8 mouse cellular contexts compared by ENCODE assay signal in the genomic region with DNA sequence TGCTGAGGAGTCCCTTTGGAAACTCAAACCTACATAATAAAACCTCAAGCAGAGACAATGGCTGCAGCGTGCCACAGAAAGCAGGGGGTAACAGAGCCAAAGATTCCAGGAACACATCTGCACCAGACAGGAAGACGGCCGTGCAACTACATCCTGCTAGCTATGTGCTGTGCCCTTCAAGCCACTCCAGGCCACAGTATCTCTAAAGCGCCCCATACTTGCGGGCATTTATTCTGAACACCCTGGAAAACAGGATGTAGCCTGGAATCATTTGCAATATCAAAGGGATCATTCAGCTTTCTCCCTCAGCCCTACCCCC.
A peak's percentile ranks its signal among the peaks of the same experiment; 100 is the strongest.
DNase-seq lines count a peak whose midpoint lies in the region; ATAC-seq lines count a peak whose summit lies in the region.

No protein-coding gene starts in this region.

- H3K4me2 ChIP-seq in liver, embryonic 11.5 days = peak overlapping the region; percentile 26
- H3K4me2 ChIP-seq in embryonic facial prominence, embryonic 15.5 days (replicated peaks) = peak overlapping the region; percentile 46
- peak overlapping the region; percentile 17; the same call in 1 of the 2 replicates for H3K4me2 ChIP-seq in limb, embryonic 11.5 days (ENCODE audit: low read depth, severe bottlenecking)
- peak overlapping the region; percentile 49 for H3K4me2 ChIP-seq in neural tube, embryonic 15.5 days

- ATAC-seq in liver, embryonic 11.5 days (replicated peaks; ENCODE audit: low FRiP score) = no peak
- no peak; the same call in 1 of the 2 replicates for ATAC-seq in embryonic facial prominence, embryonic 15.5 days (ENCODE audit: insufficient number of reproducible peaks, low FRiP score, low TSS enrichment, low read depth)
- 0 out of 2 replicates have a peak, but pooled peaks have one; percentile 60 for ATAC-seq in limb, embryonic 11.5 days (ENCODE audit: insufficient number of reproducible peaks, low FRiP score, low TSS enrichment, low read depth)
- ATAC-seq in neural tube, embryonic 15.5 days (ENCODE audit: low FRiP score) = no peak; the same call in 1 of the 2 replicates
- ATAC-seq in monocyte, adult 5-6 weeks (replicated peaks; ENCODE audit: insufficient number of reproducible peaks, low FRiP score, low TSS enrichment, poor library complexity, severe bottlenecking) = no peak

- DNase-seq in liver, embryonic 11.5 days (ENCODE audit: low spot score) = no peak
- DNase-seq in liver = no peak
- no peak for DNase-seq in limb, embryonic 11.5 days (ENCODE audit: low spot score)
- DNase-seq in cerebellum, adult 9-10 months = no peak
- DNase-seq in frontal cortex, adult 2 months (ENCODE audit: extremely low spot score in 1 of 2, low spot score in 1 of 2) = no peak

- H3K9ac ChIP-seq in liver, embryonic 11.5 days (ENCODE audit: low read depth, low read length) = no peak overlapping the region
- H3K9ac ChIP-seq in embryonic facial prominence, embryonic 15.5 days = no peak overlapping the region
- 0 out of 2 replicates have a peak overlapping the region, but pooled peaks have one; percentile 34 for H3K9ac ChIP-seq in limb, embryonic 11.5 days (ENCODE audit: low read length)
- H3K9ac ChIP-seq in neural tube, embryonic 15.5 days (replicated peaks) = no peak overlapping the region

- 27% methylated on average over 5 of the region's 5 CpGs for WGBS in liver, embryonic 11.5 days
- WGBS in embryonic facial prominence, embryonic 15.5 days = 25% methylated on average over 5 of the region's 5 CpGs
- WGBS in limb, embryonic 11.5 days = 35% methylated on average over 5 of the region's 5 CpGs
- WGBS in neural tube, embryonic 15.5 days = 35% methylated on average over 5 of the region's 5 CpGs

- H3K27ac ChIP-seq in liver, embryonic 11.5 days (ENCODE audit: low read depth, low read length) = no peak overlapping the region
- H3K27ac ChIP-seq in embryonic facial prominence, embryonic 15.5 days (replicated peaks) = 0 out of 2 replicates have a peak overlapping the region, but pooled peaks have one; percentile 49
- H3K27ac ChIP-seq in limb, embryonic 11.5 days (replicated peaks; ENCODE audit: low read depth, low read length) = no peak overlapping the region
- peak overlapping the region; percentile 10; the same call in 1 of the 2 replicates for H3K27ac ChIP-seq in neural tube, embryonic 15.5 days (replicated peaks)

- no peaks in the 10 kb centered on the region for H3K9me3 ChIP-seq in liver, embryonic 11.5 days (ENCODE audit: control insufficient read depth, low read length)
- H3K9me3 ChIP-seq in embryonic facial prominence, embryonic 15.5 days (replicated peaks) = no peaks in the 10 kb centered on the region
- H3K9me3 ChIP-seq in limb, embryonic 11.5 days (ENCODE audit: control insufficient read depth, low read length) = no peaks in the 10 kb centered on the region
- no peaks in the 10 kb centered on the region for H3K9me3 ChIP-seq in neural tube, embryonic 15.5 days (replicated peaks)

- H3K36me3 ChIP-seq in liver, embryonic 11.5 days (ENCODE audit: control insufficient read depth, insufficient read depth, low read length) = no peaks in the 10 kb centered on the region
- H3K36me3 ChIP-seq in embryonic facial prominence, embryonic 15.5 days = no peaks in the 10 kb centered on the region
- H3K36me3 ChIP-seq in limb, embryonic 11.5 days (ENCODE audit: control insufficient read depth, insufficient read depth, low read length) = no peaks in the 10 kb centered on the region
- H3K36me3 ChIP-seq in neural tube, embryonic 15.5 days = no peaks in the 10 kb centered on the region

- H3K4me3 ChIP-seq in liver, embryonic 11.5 days (ENCODE audit: low read depth, low read length) = no peak overlapping the region
- H3K4me3 ChIP-seq in embryonic facial prominence, embryonic 15.5 days (replicated peaks) = peak overlapping the region; percentile 35
- no peak overlapping the region for H3K4me3 ChIP-seq in limb, embryonic 11.5 days (ENCODE audit: low read depth, low read length)
- H3K4me3 ChIP-seq in neural tube, embryonic 15.5 days (replicated peaks) = peak overlapping the region; percentile 11; the same call in 1 of the 2 replicates

- no peaks in the 10 kb centered on the region for H3K4me1 ChIP-seq in liver, embryonic 11.5 days (replicated peaks; ENCODE audit: control insufficient read depth, insufficient read depth, low read length)
- H3K4me1 ChIP-seq in embryonic facial prominence, embryonic 15.5 days = peaks cover 21% of the 10 kb centered on the region
- peaks cover 14% of the 10 kb centered on the region for H3K4me1 ChIP-seq in limb, embryonic 11.5 days (ENCODE audit: control insufficient read depth, insufficient read depth, low read length)
- peaks cover 20% of the 10 kb centered on the region for H3K4me1 ChIP-seq in neural tube, embryonic 15.5 days

- no peaks in the 10 kb centered on the region for H3K27me3 ChIP-seq in liver, embryonic 11.5 days (replicated peaks; ENCODE audit: control insufficient read depth, insufficient read depth, low read length)
- H3K27me3 ChIP-seq in embryonic facial prominence, embryonic 15.5 days = no peaks in the 10 kb centered on the region; the same call in 1 of the 2 replicates
- H3K27me3 ChIP-seq in limb, embryonic 11.5 days (ENCODE audit: control insufficient read depth, insufficient read depth, low read length) = no peaks in the 10 kb centered on the region
- H3K27me3 ChIP-seq in neural tube, embryonic 15.5 days (replicated peaks) = no peaks in the 10 kb centered on the region

Comparison
In these comparisons a context has a peak if more than half of its experiments do, and no peak if none do; other contexts are left out.
1. H3K27ac ChIP-seq: peak in embryonic facial prominence, embryonic 15.5 days (single experiment) and neural tube, embryonic 15.5 days (single experiment); none in liver, embryonic 11.5 days (single experiment) and limb, embryonic 11.5 days (single experiment).
2. H3K4me3 ChIP-seq: peak in embryonic facial prominence, embryonic 15.5 days (single experiment) and neural tube, embryonic 15.5 days (single experiment); none in liver, embryonic 11.5 days (single experiment) and limb, embryonic 11.5 days (single experiment).
3. Peak in every context shown above with its lines, with median percentiles within 50 percentile points of each other: H3K4me2 ChIP-seq.